Mouse (Mus musculus) embryonic fibroblast, embryonic 13.5 days (primary cell): ENCODE results near the gene Gm20683. TPM values are rescaled to one million over a fixed set of nuclear protein-coding genes. Genes with fewer than 3 reads are reported as not detected.

Experiments
- H3K27ac ChIP-seq: 2 replicates; pipeline ENCODE4 v1.5.1; 2012; ENCODE audit warnings: low read length, control low read depth, inconsistent platforms; ENCODE audit not compliant: insufficient read depth
- H3K4me1 ChIP-seq: 2 replicates; pipeline ENCODE4 v1.6.1; 2011; ENCODE audit warnings: low read length; ENCODE audit not compliant: control insufficient read depth, insufficient read depth
- H3K4me3 ChIP-seq: 2 replicates; pipeline ENCODE4 v1.5.1; 2011; ENCODE audit warnings: mild to moderate bottlenecking, control low read depth, low read length; ENCODE audit not compliant: insufficient read depth
- CTCF ChIP-seq: IDR thresholded peaks from 2 replicates; pipeline ENCODE4 v1.5.1; 2011; ENCODE audit warnings: mild to moderate bottlenecking, control low read depth, low read length, moderate library complexity, borderline replicate concordance; ENCODE audit not compliant: insufficient read depth
- POLR2A ChIP-seq: IDR thresholded peaks from 2 replicates; pipeline ENCODE4 v1.6.1; 2011; ENCODE audit warnings: low read depth, mild to moderate bottlenecking, control low read depth, low read length, moderate library complexity
- polyA plus RNA-seq: library from polyadenylated mRNA; stranded (reverse); fragments of >200 nt; gene quantifications from 2 replicates; pipeline ENCODE4 v1.2.4, GENCODE M21; 2011; ENCODE audit warnings: low read depth; ENCODE audit not compliant: missing spikeins, insufficient read length

The Gm20683 gene
- polyA plus RNA-seq, 1 experiment = not detected

DNA sequence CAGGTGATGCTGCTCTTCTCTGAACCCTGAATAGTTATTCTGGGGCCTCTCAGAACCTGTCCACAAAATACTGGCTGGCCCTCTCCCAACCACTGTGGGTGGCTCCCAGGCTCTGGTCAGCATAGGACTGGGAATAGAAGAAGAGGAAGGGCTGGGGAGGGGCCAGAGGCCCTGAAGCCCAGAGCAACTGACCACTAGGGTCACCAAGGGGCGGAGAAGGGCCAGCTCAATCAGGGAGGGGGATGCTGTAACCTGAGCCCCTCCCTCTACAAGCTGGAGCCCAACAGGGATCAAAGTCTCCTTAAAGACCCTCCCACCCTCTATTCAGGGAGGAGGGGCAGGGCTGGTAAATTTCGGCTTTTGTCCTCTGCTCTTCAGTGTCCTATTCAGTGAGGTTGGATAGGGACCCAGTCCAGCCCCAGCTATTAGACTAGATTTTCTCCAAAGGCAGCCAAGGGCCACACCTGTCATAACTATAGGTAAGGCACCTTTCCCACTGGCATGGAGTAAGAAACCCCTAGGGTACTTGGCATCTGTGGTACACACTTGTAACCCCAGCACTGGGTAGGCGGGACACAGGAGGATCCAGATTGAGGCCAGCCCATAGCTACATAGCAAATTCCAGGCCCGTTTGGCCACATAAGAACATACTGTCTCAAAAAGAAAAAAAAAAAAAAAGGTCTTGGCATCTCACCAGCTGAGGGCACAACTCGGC lies 38.8 kb upstream of the Gm20683 start, which contains the start of gene Wfikkn1:
Wfikkn1 (minus strand) TSS at position 663 of the 715 bp plus-strand sequence.
- H3K4me1 ChIP-seq = no peaks in the 10 kb centered on the region
- no peak within 1 kb of the TSS for H3K4me3 ChIP-seq
- no peak for TF ChIP-seq CTCF
- no peak within 1 kb of the TSS for H3K27ac ChIP-seq

DNA sequence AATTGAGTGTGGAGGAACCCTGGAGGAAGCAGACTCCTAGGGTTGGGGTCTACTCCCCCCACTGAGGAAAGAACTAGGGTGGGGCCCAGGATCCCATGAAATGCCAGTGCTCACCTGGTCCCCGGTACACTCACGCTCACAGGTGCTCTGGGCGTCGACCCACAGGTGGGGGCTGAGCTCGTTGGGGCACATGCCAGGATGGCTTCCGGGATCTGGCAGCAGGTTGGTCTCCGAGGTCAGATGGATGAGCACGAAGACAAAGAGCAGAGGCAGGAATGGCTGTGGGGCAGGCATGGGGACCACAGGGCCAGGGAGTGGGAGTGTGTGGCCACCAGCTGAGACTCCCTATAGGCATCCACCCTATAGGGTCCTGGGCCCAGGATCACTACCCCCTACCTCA lies 38.2 kb upstream of the Gm20683 start:
- TF ChIP-seq POLR2A = no peak
- no peak for TF ChIP-seq CTCF
- Histone ChIP-seq H3K27ac (no peak overlapping the region), H3K4me3 (no peak overlapping the region), H3K4me1 (no peaks in the 10 kb centered on the region)

DNA sequence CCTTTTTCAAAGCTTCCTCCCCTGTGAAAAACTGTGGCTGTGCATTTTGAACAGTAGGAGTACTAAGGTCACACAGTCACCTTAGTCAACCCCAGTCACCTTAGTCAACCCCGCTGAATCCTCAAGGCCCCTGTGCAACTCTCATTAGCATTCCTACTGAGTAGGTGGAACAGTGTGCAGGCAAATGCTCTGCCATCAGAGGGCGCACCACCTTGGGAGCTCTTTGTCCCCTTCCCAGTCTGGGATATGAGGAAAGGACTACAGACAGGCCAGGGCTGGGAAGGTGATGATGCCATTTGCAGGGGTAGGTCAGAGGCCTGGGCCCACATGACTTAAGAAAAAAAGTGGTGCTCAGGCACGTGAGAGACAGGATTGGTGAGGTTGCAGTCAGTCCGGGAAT lies 37.7 kb upstream of the Gm20683 start:
- no peak overlapping the region for H3K4me3 ChIP-seq
- no peaks in the 10 kb centered on the region for H3K4me1 ChIP-seq
- TF ChIP-seq POLR2A (no peak), CTCF (peak; percentile 40; the same call in 1 of the 2 replicates)
- no peak overlapping the region for H3K27ac ChIP-seq

DNA sequence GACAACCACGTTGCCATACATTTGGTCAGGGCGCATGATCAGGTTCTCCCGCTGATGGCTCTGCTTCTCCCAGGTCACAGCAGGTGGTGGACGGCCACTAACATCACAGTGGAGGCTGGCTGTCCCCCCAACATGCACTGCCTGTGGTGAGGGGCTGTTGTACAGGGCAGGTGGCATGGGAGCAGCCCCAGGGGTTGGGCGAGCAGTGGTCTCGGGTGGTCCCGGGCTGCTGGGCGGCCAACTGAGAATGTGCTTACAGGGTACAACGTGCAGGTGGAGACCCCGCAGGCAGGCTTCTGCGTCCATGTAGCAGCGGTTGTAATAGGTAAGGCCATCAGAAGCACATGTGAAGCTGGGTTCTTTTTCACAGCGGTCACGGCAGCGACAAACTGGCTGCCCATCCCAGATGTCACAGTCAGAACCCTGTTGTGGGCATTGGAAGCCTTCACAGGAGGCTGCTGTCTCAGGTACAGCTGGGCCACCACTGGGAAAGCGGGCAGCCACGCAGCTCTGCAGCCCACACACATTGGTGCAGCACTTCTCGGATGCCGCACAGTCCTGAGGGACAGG lies 37.1 kb upstream of the Gm20683 start:
- Histone ChIP-seq H3K27ac (no peak overlapping the region), H3K4me1 (0 out of 2 replicates have a peak, but pooled peaks cover 3% of the 10 kb centered on the region), H3K4me3 (no peak overlapping the region)
- TF ChIP-seq CTCF (no peak), POLR2A (no peak)

DNA sequence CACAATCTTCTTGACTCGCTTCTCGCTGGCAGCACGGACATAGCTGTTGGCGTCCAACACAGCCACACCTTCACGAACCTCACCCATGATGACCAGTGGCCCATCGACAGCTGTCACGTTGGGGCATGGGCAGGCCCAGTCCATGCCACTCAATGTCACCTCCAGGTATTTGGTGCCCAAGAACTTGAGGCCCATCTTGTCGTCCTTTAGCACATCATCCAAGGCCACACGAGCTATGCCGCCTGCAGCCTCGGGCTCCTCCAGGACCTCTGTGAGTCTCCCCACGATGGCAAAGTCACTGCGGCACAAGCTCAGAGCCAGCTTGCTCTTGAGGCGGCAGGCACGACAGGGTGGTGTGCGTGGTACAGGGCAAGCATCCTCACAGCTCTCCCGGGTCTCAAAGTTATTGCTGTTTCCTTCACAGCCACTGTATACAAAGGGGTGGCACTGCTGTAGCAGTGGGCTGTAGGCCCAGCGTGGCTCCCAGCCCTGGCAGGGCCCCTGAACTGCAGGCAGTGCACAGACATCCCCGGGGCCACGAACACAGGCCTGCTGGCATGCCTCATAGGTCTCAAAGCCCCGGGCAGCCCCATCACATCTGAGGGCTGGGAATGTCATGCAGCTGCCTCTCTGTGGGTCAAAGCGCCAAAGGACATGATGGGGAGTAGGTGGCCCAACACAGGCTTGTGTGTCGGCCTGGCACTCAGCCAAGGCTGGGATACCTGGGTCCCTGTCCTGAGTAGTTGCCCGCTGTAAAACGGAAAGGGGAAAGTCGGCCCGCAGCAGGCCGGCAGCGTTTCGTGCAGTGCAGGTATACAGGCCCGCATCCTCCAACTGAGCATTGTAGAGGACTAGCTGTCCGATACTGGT lies 36.4 kb upstream of the Gm20683 start:
- no peak overlapping the region for H3K27ac ChIP-seq

DNA sequence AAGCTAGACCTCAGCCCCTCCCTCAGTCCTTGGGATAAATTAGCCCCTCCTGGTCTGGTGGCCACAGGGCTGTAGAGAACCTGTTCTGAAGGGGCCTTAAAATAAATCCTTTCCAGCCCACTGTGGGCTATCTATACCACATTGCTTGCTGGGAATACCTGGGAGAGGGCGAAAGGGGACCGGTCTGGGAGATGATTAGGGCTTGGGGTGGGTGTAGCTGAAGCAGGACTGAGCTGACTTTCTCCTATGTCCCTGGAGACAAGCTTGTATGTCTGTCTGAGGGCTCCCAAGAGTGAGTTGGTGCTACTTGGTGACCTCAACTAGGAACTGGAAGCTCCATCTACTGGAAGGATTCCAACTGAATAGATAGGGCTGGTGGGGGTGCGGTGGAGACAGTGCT lies 35.5 kb upstream of the Gm20683 start:
- Histone ChIP-seq H3K27ac (no peak overlapping the region), H3K4me1 (0 out of 2 replicates have a peak, but pooled peaks cover 3% of the 10 kb centered on the region), H3K4me3 (no peak overlapping the region)
- TF ChIP-seq POLR2A (no peak), CTCF (no peak)

More for the DNA sequence above, 36.4 kb upstream of the Gm20683 start:
- Histone ChIP-seq H3K4me3 (no peak overlapping the region), H3K4me1 (0 out of 2 replicates have a peak, but pooled peaks cover 3% of the 10 kb centered on the region)
- TF ChIP-seq POLR2A (no peak), CTCF (no peak)

DNA sequence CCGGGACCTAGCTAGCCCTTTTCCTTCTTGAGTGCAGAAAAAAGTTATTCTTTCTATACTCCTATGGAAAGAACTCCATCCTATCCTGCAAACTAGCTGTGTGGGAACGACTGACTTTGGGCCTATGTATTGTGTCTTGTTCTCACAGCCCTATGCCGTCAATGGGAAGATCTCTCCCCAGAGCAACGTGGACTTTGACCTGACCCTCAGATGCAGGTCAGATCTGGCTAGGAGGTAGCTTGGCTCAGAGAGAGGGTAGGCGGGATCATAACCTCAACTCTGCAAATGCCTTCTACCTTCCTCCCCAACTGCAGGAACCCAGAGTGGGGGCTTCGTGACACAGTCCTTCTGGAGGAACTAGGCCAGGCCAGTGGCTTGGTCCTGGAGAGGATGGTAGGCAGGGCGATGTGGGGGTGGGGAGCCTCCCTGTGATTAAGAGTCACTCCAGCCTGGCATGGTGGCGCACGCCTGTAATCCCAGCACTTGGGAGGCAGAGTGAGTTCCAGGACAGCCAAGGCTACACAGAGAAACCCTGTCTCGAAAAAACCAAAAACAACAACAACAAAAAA lies 34.9 kb upstream of the Gm20683 start:
- Histone ChIP-seq H3K4me1 (0 out of 2 replicates have a peak, but pooled peaks cover 3% of the 10 kb centered on the region), H3K27ac (no peak overlapping the region), H3K4me3 (peak overlapping the region; percentile 60)
- TF ChIP-seq CTCF = no peak
- TF ChIP-seq POLR2A = no peak

DNA sequence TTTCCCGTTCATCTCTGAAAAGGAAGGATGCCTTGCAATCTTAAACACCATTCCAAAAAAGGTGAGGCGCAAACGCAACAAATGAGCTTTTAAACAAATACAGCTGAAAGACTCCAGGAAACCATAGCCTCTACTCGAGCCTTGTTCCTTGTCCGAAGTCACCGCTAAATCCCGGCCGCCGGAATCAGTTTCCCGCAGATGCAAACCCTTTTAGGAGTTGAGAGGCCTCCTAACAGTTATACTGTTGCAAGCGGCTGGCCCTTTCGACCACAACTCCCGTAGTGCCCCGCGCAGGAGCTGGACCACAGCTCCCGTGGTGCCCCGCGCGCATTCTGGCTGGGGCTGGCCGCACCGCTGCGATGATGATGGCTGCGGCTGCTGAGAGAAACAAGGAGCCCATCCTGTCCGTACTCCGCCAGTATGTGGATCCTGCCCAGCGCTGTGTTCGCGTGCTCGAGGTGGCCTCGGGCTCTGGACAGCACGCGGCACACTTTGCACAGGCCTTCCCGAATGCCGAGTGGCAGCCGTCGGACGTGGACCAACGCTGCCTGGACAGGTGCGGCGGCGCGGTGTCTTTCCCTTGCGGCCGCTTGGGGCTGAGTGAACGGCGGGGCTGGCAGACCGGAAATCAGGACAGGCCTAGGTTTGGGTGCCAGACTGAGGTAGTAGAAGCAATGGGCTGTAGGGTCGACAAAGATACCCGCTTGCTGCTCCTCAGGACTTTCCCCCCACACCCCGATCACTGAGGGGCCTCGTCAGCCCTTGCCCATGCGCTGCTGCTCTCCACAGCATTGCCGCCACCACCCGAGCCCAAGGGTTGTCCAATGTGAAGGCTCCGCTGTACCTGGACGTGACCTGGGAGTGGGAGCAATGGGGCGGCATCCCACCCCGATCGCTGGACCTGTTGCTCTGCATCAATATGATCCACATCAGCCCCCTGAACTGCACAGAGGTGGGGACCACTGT lies 33.9 kb upstream of the Gm20683 start:
- Histone ChIP-seq H3K4me3 (peak overlapping the region; percentile 60), H3K4me1 (0 out of 2 replicates have a peak, but pooled peaks cover 3% of the 10 kb centered on the region), H3K27ac (peak overlapping the region; percentile 76)
- peak; percentile 90 for TF ChIP-seq POLR2A
- no peak for TF ChIP-seq CTCF
